Mouse (Mus musculus): Measurements from ENCODE around the gene Bola2. TPM values are rescaled to one million over a fixed set of nuclear protein-coding genes. Genes with fewer than 3 reads are reported as not detected.

Gene Bola2
- polyA plus RNA-seq (2014; fragmentation: Nextera tagmentation; extraction: Ambion mirVana) = 162 and 167 TPM in 2 replicates

GRCm38 (mm10) chr7:126695210-126695611 is at the start of gene Bola2:
Gene Bola2 (plus strand): TSS chr7:126695401.
- H3K4me3 ChIP-seq (ENCODE audit: low read depth, low read length) = peak within 1 kb of the TSS; percentile 73
- DNase-seq (ENCODE audit: low spot score) (no peak), ATAC-seq (replicated peaks; ENCODE audit: low FRiP score) (peak; percentile 37)
- WGBS = 0% methylated on average over 31 of the region's 31 CpGs
- H3K9me3 ChIP-seq (ENCODE audit: control insufficient read depth, low read length) = no peaks in the 10 kb centered on the region
- peak within 1 kb of the TSS; percentile 91 for H3K9ac ChIP-seq (ENCODE audit: low read length)
- H3K4me2 ChIP-seq (ENCODE audit: low read depth, low read length, severe bottlenecking) = peak within 1 kb of the TSS; percentile 95
- peak within 1 kb of the TSS; percentile 95 for H3K27ac ChIP-seq (ENCODE audit: low read depth, low read length)
- H3K4me1 ChIP-seq (replicated peaks; ENCODE audit: control insufficient read depth, insufficient read depth, low read length) = peaks cover 15% of the 10 kb centered on the region
- H3K36me3 ChIP-seq (ENCODE audit: control insufficient read depth, insufficient read depth, low read length) = no peaks in the 10 kb centered on the region; the same call in 1 of the 2 replicates
- no peaks in the 10 kb centered on the region for H3K27me3 ChIP-seq (ENCODE audit: control insufficient read depth, insufficient read depth, low read length)

DNA sequence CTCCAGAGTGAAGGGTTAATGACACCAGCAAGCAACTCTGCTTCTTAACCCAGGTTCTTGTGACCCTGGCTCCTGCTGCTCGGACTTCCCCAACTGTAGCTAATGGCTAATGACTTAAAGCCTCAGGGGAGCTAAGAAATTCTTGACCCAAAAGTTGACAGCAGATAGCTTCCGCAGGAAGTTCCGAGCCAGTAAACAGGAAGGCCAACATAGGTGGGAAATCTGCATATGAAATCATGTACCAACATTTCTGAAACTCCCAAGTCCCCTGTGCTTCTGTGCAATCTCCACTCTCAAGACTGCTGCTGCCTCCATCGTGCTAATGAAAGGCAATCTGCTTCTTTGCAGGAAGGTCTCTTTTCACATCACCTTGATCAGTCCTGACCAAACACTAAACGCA is 49.5 kb upstream of the Bola2 start:
- WGBS = 70% methylated on average over 5 of the region's 5 CpGs
- H3K36me3 ChIP-seq (ENCODE audit: control insufficient read depth, insufficient read depth, low read length) = no peaks in the 10 kb centered on the region
- H3K27me3 ChIP-seq (ENCODE audit: control insufficient read depth, insufficient read depth, low read length) = no peaks in the 10 kb centered on the region
- no peak for DNase-seq (ENCODE audit: low spot score)
- peaks cover 3% of the 10 kb centered on the region; the same call in 1 of the 2 replicates for H3K4me1 ChIP-seq (replicated peaks; ENCODE audit: control insufficient read depth, insufficient read depth, low read length)
- H3K4me2 ChIP-seq (ENCODE audit: low read depth, low read length, severe bottlenecking) = no peak overlapping the region
- no peak overlapping the region for H3K4me3 ChIP-seq (ENCODE audit: low read depth, low read length)
- no peak overlapping the region for H3K27ac ChIP-seq (ENCODE audit: low read depth, low read length)
- no peak overlapping the region for H3K9ac ChIP-seq (ENCODE audit: low read length)
- H3K9me3 ChIP-seq (ENCODE audit: control insufficient read depth, low read length) = no peaks in the 10 kb centered on the region
- no peak for ATAC-seq (replicated peaks; ENCODE audit: low FRiP score)

DNA sequence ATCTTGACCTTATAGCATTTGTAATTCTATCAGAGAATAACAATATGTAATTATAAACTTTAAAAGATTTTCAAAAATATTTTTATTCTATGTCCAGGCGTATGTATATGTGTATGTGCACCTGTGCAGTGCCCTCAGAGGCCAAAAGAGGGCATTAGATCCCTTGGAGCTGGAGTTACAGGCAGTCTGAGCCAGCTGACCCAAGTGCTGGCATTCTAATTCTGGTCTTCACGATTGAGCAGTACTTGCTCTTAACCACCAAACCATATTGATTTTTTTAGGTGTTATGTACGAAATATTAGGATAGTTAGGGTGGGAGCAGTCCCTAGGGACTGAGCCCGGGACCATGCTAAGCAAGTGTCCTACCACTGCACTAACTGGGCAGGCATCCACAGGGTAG is 46.7 kb upstream of the Bola2 start:
- H3K27ac ChIP-seq (ENCODE audit: low read depth, low read length) = no peak overlapping the region
- no peak overlapping the region for H3K9ac ChIP-seq (ENCODE audit: low read length)
- peaks cover 3% of the 10 kb centered on the region; the same call in 1 of the 2 replicates for H3K4me1 ChIP-seq (replicated peaks; ENCODE audit: control insufficient read depth, insufficient read depth, low read length)
- ATAC-seq (replicated peaks; ENCODE audit: low FRiP score) (no peak), DNase-seq (ENCODE audit: low spot score) (no peak)
- peak overlapping the region; percentile 62; the same call in 1 of the 2 replicates for H3K4me2 ChIP-seq (ENCODE audit: low read depth, low read length, severe bottlenecking)
- no peaks in the 10 kb centered on the region for H3K36me3 ChIP-seq (ENCODE audit: control insufficient read depth, insufficient read depth, low read length)
- H3K27me3 ChIP-seq (ENCODE audit: control insufficient read depth, insufficient read depth, low read length) = no peaks in the 10 kb centered on the region
- peak overlapping the region; percentile 54; the same call in 1 of the 2 replicates for H3K4me3 ChIP-seq (ENCODE audit: low read depth, low read length)
- WGBS = 86% methylated on average over 4 of the region's 4 CpGs
- H3K9me3 ChIP-seq (ENCODE audit: control insufficient read depth, low read length) = no peaks in the 10 kb centered on the region

- Histone ChIP-seq H3K4me2 (ENCODE audit: low read depth, low read length, severe bottlenecking) (peak within 1 kb of the TSS; percentile 62), H3K9ac (ENCODE audit: low read length) (peak within 1 kb of the TSS; percentile 79), H3K4me3 (ENCODE audit: low read depth, low read length) (peak within 1 kb of the TSS; percentile 54), H3K36me3 (ENCODE audit: control insufficient read depth, insufficient read depth, low read length) (no peaks in the 10 kb centered on the region), H3K9me3 (ENCODE audit: control insufficient read depth, low read length) (no peaks in the 10 kb centered on the region), H3K27ac (ENCODE audit: low read depth, low read length) (peak within 1 kb of the TSS; percentile 80), H3K27me3 (ENCODE audit: control insufficient read depth, insufficient read depth, low read length) (no peaks in the 10 kb centered on the region), H3K4me1 (replicated peaks; ENCODE audit: control insufficient read depth, insufficient read depth, low read length) (peaks cover 3% of the 10 kb centered on the region; the same call in 1 of the 2 replicates)
- peak; percentile 96 for ATAC-seq (replicated peaks; ENCODE audit: low FRiP score)
- WGBS = 1% methylated on average over 57 of the region's 57 CpGs
- peak; percentile 95 for DNase-seq (ENCODE audit: low spot score)
Observed at GRCm38 (mm10) chr7:126649231-126650051, 45.8 kb upstream of the Bola2 start, which contains the start of gene Sgf29. Gene Sgf29 (plus strand): TSS chr7:126649309.

DNA sequence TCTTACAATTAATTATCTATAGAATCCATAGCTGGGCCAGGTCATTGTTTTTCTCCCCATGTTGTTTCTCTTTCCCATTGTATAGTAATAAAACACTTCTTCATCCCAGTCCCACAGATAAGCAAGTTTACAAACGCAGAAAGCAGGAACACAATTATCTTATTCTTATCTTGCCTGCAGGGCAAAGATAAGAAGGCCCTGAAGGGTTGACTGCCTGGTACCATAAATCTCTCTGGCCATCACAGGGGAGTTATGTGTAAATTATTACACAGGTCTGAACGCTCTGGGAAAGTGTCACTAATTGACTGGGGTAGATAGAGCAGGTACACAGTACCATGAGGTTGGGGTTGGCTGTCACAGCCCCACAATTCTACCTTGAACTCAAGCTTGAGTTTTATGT is 44.3 kb upstream of the Bola2 start:
- Histone ChIP-seq H3K4me1 (replicated peaks; ENCODE audit: control insufficient read depth, insufficient read depth, low read length) (peaks cover 3% of the 10 kb centered on the region; the same call in 1 of the 2 replicates), H3K27ac (ENCODE audit: low read depth, low read length) (no peak overlapping the region), H3K9me3 (ENCODE audit: control insufficient read depth, low read length) (no peaks in the 10 kb centered on the region), H3K4me2 (ENCODE audit: low read depth, low read length, severe bottlenecking) (no peak overlapping the region), H3K4me3 (ENCODE audit: low read depth, low read length) (no peak overlapping the region), H3K27me3 (ENCODE audit: control insufficient read depth, insufficient read depth, low read length) (no peaks in the 10 kb centered on the region), H3K9ac (ENCODE audit: low read length) (no peak overlapping the region), H3K36me3 (ENCODE audit: control insufficient read depth, insufficient read depth, low read length) (no peaks in the 10 kb centered on the region)
- 96% methylated on average over 2 of the region's 2 CpGs for WGBS
- ATAC-seq (replicated peaks; ENCODE audit: low FRiP score) (no peak), DNase-seq (ENCODE audit: low spot score) (no peak)

DNA sequence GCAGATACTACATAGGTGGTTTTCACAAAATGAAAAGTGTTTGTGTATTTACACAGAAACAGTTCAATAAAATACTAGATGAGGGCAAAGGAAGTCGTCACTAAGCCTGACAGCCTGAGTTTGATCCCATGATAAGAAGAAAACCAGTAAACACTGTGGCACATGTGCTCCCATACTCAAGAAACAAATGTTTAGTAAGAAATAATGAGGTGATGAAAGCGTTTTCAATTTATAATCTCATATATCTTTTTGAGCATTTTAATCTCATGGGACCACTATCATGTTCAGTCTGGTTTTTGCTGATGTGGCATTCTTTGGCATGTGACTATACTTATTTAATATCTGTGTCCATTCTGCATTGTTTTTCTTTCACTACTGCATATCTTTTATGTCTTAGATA is 41.2 kb upstream of the Bola2 start:
- Histone ChIP-seq H3K4me2 (ENCODE audit: low read depth, low read length, severe bottlenecking) (no peak overlapping the region), H3K27me3 (ENCODE audit: control insufficient read depth, insufficient read depth, low read length) (no peaks in the 10 kb centered on the region), H3K27ac (ENCODE audit: low read depth, low read length) (no peak overlapping the region), H3K4me1 (replicated peaks; ENCODE audit: control insufficient read depth, insufficient read depth, low read length) (peaks cover 3% of the 10 kb centered on the region; the same call in 1 of the 2 replicates), H3K4me3 (ENCODE audit: low read depth, low read length) (no peak overlapping the region), H3K9me3 (ENCODE audit: control insufficient read depth, low read length) (no peaks in the 10 kb centered on the region), H3K9ac (ENCODE audit: low read length) (no peak overlapping the region), H3K36me3 (ENCODE audit: control insufficient read depth, insufficient read depth, low read length) (no peaks in the 10 kb centered on the region)
- ATAC-seq (replicated peaks; ENCODE audit: low FRiP score) (no peak), DNase-seq (ENCODE audit: low spot score) (no peak)
- 90% methylated on average over 2 of the region's 2 CpGs for WGBS

GRCm38 (mm10) chr7:126655695-126656094 is 39.5 kb upstream of the Bola2 start:
- no peak overlapping the region for H3K4me2 ChIP-seq (ENCODE audit: low read depth, low read length, severe bottlenecking)
- H3K4me3 ChIP-seq (ENCODE audit: low read depth, low read length) = no peak overlapping the region
- no peaks in the 10 kb centered on the region for H3K36me3 ChIP-seq (ENCODE audit: control insufficient read depth, insufficient read depth, low read length)
- H3K9ac ChIP-seq (ENCODE audit: low read length) = no peak overlapping the region
- no peak for ATAC-seq (replicated peaks; ENCODE audit: low FRiP score)
- no peak overlapping the region for H3K27ac ChIP-seq (ENCODE audit: low read depth, low read length)
- H3K9me3 ChIP-seq (ENCODE audit: control insufficient read depth, low read length) = no peaks in the 10 kb centered on the region
- DNase-seq (ENCODE audit: low spot score) = no peak
- 96% methylated on average over 3 of the region's 3 CpGs for WGBS
- no peaks in the 10 kb centered on the region for H3K4me1 ChIP-seq (replicated peaks; ENCODE audit: control insufficient read depth, insufficient read depth, low read length)
- no peaks in the 10 kb centered on the region for H3K27me3 ChIP-seq (ENCODE audit: control insufficient read depth, insufficient read depth, low read length)

GRCm38 (mm10) chr7:126657522-126657921 is 37.7 kb upstream of the Bola2 start:
- WGBS = 95% methylated on average over 1 of the region's 1 CpGs
- Histone ChIP-seq H3K4me2 (ENCODE audit: low read depth, low read length, severe bottlenecking) (no peak overlapping the region), H3K27me3 (ENCODE audit: control insufficient read depth, insufficient read depth, low read length) (no peaks in the 10 kb centered on the region), H3K9ac (ENCODE audit: low read length) (no peak overlapping the region), H3K36me3 (ENCODE audit: control insufficient read depth, insufficient read depth, low read length) (no peaks in the 10 kb centered on the region), H3K4me3 (ENCODE audit: low read depth, low read length) (no peak overlapping the region), H3K9me3 (ENCODE audit: control insufficient read depth, low read length) (no peaks in the 10 kb centered on the region), H3K27ac (ENCODE audit: low read depth, low read length) (no peak overlapping the region), H3K4me1 (replicated peaks; ENCODE audit: control insufficient read depth, insufficient read depth, low read length) (no peaks in the 10 kb centered on the region)
- DNase-seq (ENCODE audit: low spot score) (no peak), ATAC-seq (replicated peaks; ENCODE audit: low FRiP score) (no peak)
